Mouse (Mus musculus) lung, postnatal 25 days (tissue): ENCODE data around the gene Selp.

Experiments
- DNase-seq: peaks from one replicate; pipeline ENCODE4 v3.0.0; 2022; ENCODE audit warnings: low spot score

The Selp gene

GRCm38 (mm10) chr1:164114947-164115493 lies at the start of gene Selp:
Gene Selp (plus strand): TSS chr1:164115264.
- no peak for DNase-seq

- DNase-seq, result no peak
These were observed 45.8 kb upstream of the Selp start for GRCm38 (mm10) chr1:164069261-164069660.

- DNase-seq, result no peak
These were observed 44.6 kb upstream of the Selp start for GRCm38 (mm10) chr1:164070461-164070860.

- DNase-seq, result no peak
These were observed 44.0 kb upstream of the Selp start for GRCm38 (mm10) chr1:164071111-164071510.

GRCm38 (mm10) chr1:164072001-164072400 lies 43.1 kb upstream of the Selp start:
- DNase-seq, result no peak

- no peak for DNase-seq
These were observed 42.0 kb upstream of the Selp start for GRCm38 (mm10) chr1:164073091-164073490.

GRCm38 (mm10) chr1:164073803-164074202 lies 41.3 kb upstream of the Selp start:
- no peak for DNase-seq

GRCm38 (mm10) chr1:164074606-164075140 lies 40.4 kb upstream of the Selp start:
- DNase-seq, result no peak

- no peak for DNase-seq
These were observed 39.6 kb upstream of the Selp start for GRCm38 (mm10) chr1:164075416-164075815.

GRCm38 (mm10) chr1:164076441-164076840 lies 38.6 kb upstream of the Selp start:
- no peak for DNase-seq

GRCm38 (mm10) chr1:164077031-164077430 lies 38.0 kb upstream of the Selp start:
- DNase-seq, result no peak

GRCm38 (mm10) chr1:164078323-164078741 lies 36.7 kb upstream of the Selp start:
- DNase-seq, result peak; percentile 54

GRCm38 (mm10) chr1:164079091-164079490 lies 36.0 kb upstream of the Selp start:
- no peak for DNase-seq

- no peak for DNase-seq
These were observed 32.0 kb upstream of the Selp start for GRCm38 (mm10) chr1:164083046-164083445.

- no peak for DNase-seq
These were observed 28.3 kb upstream of the Selp start for GRCm38 (mm10) chr1:164086797-164087196.

- DNase-seq, result no peak
These were observed 27.2 kb upstream of the Selp start for GRCm38 (mm10) chr1:164087872-164088271.

- no peak for DNase-seq
These were observed 18.3 kb upstream of the Selp start for GRCm38 (mm10) chr1:164096780-164097179.

GRCm38 (mm10) chr1:164097911-164098310 lies 17.2 kb upstream of the Selp start:
- DNase-seq, result no peak

GRCm38 (mm10) chr1:164098372-164098771 lies 16.7 kb upstream of the Selp start:
- no peak for DNase-seq

GRCm38 (mm10) chr1:164109763-164110162 lies 5.3 kb upstream of the Selp start:
- no peak for DNase-seq

- DNase-seq, result no peak
These were observed 4.3 kb upstream of the Selp start for GRCm38 (mm10) chr1:164110591-164111329.

- DNase-seq, result no peak
These were observed 784 bp upstream of the Selp start for GRCm38 (mm10) chr1:164114280-164114679.

- no peak for DNase-seq
These were observed 583 bp downstream of the Selp start for GRCm38 (mm10) chr1:164115647-164116046.

- DNase-seq, result no peak
These were observed 2.8 kb downstream of the Selp start for GRCm38 (mm10) chr1:164117869-164118268.
